Mouse (Mus musculus): Measurements from ENCODE around the gene Unkl. TPM values are rescaled to one million over a fixed set of nuclear protein-coding genes. Genes with fewer than 3 reads are reported as not detected.

The Unkl gene
- polyA plus RNA-seq, 1 experiment from 2014 or later, result 8.8 TPM

DNA sequence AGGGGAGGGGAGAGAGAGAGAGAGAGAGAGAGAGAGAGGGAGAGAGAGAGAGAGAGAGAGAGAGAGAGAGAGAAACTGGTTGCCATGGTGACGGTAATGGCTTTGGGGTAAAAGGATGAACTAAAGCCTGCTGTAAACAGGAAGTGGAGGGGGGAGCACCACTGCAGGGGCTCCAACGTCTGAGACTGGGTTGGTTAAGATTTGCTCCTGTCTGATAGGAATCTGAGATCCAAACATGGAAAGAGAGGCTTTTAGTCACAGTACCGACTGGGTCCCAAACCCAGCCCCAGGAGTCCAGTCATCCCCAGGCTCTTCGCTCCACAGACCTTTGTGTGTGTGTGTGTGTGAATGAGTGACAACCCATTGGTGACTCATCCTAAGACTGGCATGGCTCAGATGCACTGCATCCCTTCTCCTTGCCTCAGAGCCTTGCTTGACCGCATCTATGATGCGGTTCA lies 69.6 kb downstream of the Unkl start:
- 45% methylated on average over 6 of the region's 6 CpGs for WGBS (ENCODE audit: insufficient replicate concordance)
- H3K27ac ChIP-seq (replicated peaks), result no peak overlapping the region
- no peak overlapping the region for H3K9ac ChIP-seq
- H3K4me3 ChIP-seq (replicated peaks), result no peak overlapping the region
- H3K4me1 ChIP-seq (replicated peaks), result peaks cover 11% of the 10 kb centered on the region
- ATAC-seq (ENCODE audit: insufficient read depth), result no peak
- H3K27me3 ChIP-seq, result peaks cover 47% of the 10 kb centered on the region
- H3K4me2 ChIP-seq, result no peak overlapping the region
- H3K36me3 ChIP-seq (replicated peaks), result peaks cover 28% of the 10 kb centered on the region
- H3K9me3 ChIP-seq (replicated peaks), result no peaks in the 10 kb centered on the region

DNA sequence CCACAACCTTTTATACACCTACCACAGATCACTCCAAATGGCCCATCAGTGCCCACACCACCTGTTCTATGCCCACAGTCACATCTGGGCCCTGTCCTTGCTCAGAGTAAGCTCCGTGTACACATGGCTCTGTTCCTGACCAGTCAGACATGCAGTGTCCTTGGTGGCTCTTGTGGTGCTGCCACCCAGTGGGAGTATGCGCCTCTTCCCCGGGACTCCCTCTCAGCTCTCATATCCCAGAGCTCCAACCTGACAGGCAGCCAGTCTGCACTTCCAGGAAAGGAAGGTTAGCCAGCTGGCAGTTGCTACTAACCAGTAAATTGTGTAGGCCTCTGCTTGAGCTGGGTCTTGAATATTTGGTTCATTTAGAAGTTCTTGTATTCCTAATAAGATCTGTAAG lies 76.3 kb downstream of the Unkl start:
- Histone ChIP-seq H3K9ac (no peak overlapping the region), H3K4me1 (replicated peaks) (peaks cover 3% of the 10 kb centered on the region; the same call in 1 of the 2 replicates), H3K36me3 (replicated peaks) (peaks cover 84% of the 10 kb centered on the region), H3K27me3 (no peaks in the 10 kb centered on the region), H3K27ac (replicated peaks) (no peak overlapping the region), H3K4me3 (replicated peaks) (no peak overlapping the region), H3K4me2 (no peak overlapping the region), H3K9me3 (replicated peaks) (no peaks in the 10 kb centered on the region)
- 66% methylated on average over 3 of the region's 3 CpGs for WGBS (ENCODE audit: insufficient replicate concordance)
- no peak for ATAC-seq (ENCODE audit: insufficient read depth)

DNA sequence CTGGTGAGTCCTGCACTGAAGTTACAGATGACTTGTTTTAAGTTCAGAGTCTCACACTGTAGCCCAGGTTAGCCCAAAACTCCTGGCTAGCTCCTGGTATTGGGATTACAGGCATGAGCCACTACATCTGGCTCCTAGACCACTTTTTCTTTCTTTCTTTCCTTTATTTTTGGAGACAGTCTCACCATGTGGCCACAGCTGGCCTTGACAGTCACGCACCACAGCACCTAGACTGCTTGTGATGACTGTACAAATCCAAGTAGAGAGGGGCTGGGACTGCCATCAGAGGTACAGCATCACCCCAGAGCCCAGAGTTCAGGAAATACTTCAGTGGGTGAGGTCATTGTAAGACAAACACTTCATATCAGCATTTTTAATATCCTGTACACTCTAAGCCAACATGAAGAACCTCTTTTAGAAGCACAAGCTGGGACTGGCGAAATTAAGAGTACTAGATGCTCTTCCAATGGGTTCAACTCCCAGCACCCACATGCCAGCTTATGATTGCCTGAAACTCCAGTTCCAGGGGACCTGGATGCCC lies 82.7 kb downstream of the Unkl start:
- Histone ChIP-seq H3K27ac (replicated peaks) (peak overlapping the region; percentile 97; the same call in 1 of the 2 replicates), H3K9me3 (replicated peaks) (no peaks in the 10 kb centered on the region), H3K36me3 (replicated peaks) (peaks cover 58% of the 10 kb centered on the region), H3K4me3 (replicated peaks) (0 out of 2 replicates have a peak overlapping the region, but pooled peaks have one; percentile 98), H3K4me2 (peak overlapping the region; percentile 85), H3K9ac (0 out of 2 replicates have a peak overlapping the region, but pooled peaks have one; percentile 99), H3K4me1 (replicated peaks) (peaks cover 47% of the 10 kb centered on the region), H3K27me3 (no peaks in the 10 kb centered on the region)
- no peak for ATAC-seq (ENCODE audit: insufficient read depth)
- 74% methylated on average over 2 of the region's 2 CpGs for WGBS (ENCODE audit: insufficient replicate concordance)

DNA sequence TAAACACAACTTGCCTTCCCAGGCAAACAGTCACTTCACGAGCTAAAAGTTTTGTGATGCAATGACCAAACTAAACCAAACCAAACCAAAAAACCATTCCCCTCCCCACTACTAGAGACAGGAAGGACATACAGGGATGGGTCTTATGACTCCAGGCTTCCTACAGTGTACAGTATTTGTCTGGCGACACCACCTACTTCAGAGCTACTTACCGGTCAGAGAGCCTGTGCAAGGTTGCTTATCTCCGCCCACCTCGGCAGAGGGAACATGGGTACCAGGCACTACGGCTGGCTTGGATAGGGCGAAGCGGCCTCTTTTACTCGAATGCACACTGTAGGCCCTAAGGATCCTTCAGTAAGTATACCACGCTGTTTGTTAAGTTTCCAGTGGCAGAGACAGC lies 84.1 kb downstream of the Unkl start:
- under 1% methylated on average over 10 of the region's 10 CpGs for WGBS (ENCODE audit: insufficient replicate concordance)
- ATAC-seq (ENCODE audit: insufficient read depth), result peak; percentile 13; the same call in 1 of the 2 replicates
- H3K9me3 ChIP-seq (replicated peaks), result no peaks in the 10 kb centered on the region

DNA sequence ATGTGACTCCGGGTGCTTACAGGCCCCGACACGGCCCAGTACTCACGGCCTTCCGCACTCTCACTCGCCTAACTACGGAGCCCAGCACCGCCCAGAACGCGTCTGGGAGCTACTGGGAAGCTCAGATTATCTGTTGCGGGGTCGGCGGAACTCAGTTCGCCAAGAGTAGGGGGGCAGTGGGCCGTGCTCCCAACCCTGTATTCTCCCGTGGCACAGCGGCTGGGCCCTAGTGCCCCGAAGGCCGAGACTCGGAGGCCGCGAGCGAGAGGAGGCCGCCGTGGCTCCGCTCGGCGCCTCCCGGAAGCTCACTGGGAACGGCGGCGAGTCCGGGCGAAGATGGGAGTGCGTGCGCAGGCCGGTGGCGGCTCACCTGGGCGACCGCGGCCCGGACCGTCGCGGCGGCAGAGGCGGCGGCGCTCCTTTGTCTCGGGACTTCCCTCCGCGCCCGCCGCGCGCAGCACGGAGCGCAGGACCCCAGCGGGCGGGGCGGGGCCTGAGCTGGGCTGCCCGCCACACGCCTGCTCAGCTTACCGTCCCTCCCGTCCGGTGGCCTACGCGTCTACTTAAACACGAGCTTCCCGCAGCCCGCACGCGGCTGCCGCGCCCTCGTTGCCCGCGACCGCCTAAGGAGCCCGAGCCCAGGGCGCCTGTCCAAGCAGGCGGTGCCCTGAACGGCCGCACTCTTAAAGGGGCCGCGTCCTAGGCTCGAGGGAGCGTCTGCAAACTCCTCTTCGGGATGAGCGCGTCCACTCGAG lies 84.9 kb downstream of the Unkl start:
- WGBS (ENCODE audit: insufficient replicate concordance), result under 1% methylated on average over 92 of the region's 92 CpGs
- ATAC-seq (ENCODE audit: insufficient read depth), result peak; percentile 87
- H3K9ac ChIP-seq, result peak overlapping the region; percentile 99
- peaks cover 35% of the 10 kb centered on the region for H3K36me3 ChIP-seq (replicated peaks)
- H3K4me1 ChIP-seq (replicated peaks), result peaks cover 47% of the 10 kb centered on the region
- H3K9me3 ChIP-seq (replicated peaks), result no peaks in the 10 kb centered on the region
- H3K4me3 ChIP-seq (replicated peaks), result peak overlapping the region; percentile 98
- H3K27ac ChIP-seq (replicated peaks), result peak overlapping the region; percentile 97
- H3K4me2 ChIP-seq, result peak overlapping the region; percentile 85
- H3K27me3 ChIP-seq, result peaks cover 5% of the 10 kb centered on the region

More for the DNA sequence above, 84.1 kb downstream of the Unkl start:
- peak overlapping the region; percentile 98 for H3K4me3 ChIP-seq (replicated peaks)
- peaks cover 47% of the 10 kb centered on the region for H3K4me1 ChIP-seq (replicated peaks)
- H3K27me3 ChIP-seq, result no peaks in the 10 kb centered on the region; the same call in 1 of the 2 replicates
- peak overlapping the region; percentile 85 for H3K4me2 ChIP-seq
- peak overlapping the region; percentile 99 for H3K9ac ChIP-seq
- H3K27ac ChIP-seq (replicated peaks), result peak overlapping the region; percentile 97
- peaks cover 43% of the 10 kb centered on the region for H3K36me3 ChIP-seq (replicated peaks)

DNA sequence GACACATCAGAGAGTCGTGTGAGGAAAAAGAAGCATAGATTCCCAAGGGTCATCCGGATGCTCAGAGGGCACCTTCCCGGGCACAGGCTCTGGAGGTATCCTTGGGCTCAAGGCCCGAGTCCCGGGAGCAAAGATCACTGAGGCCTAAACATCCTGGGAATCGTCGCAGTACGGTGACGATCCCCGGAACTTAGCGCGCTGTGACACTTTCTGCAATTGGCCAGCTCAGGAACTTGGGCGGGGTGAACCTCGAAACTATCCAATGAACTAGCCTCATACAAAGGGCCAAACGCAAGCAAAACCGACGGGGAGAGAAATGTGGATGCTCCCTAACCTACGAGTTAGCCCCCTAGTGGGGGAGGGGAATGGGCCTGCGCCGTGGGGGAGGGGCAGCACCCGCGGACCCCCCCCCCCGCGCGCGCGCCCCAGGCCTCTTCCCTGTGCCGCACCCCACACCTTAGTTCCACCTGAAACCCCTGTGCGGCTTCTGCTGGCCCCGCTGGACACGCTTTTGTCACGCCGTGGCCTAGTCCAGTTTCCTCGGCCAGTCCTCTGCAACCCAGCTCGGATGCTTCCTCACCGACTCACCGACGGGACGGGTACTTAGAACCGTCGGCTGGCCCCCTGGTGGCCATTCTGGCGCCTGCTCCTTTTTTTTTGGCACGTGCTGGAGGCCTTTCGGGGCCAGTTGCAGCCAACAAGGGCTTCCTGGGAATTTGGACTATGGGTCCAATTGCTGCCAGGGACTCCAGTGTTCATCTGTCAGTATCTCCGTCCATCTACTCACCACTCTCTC lies 85.7 kb downstream of the Unkl start:
- peak overlapping the region; percentile 97 for H3K27ac ChIP-seq (replicated peaks)
- no peaks in the 10 kb centered on the region for H3K9me3 ChIP-seq (replicated peaks)
- H3K9ac ChIP-seq, result peak overlapping the region; percentile 99
- H3K27me3 ChIP-seq, result peaks cover 11% of the 10 kb centered on the region
- WGBS (ENCODE audit: insufficient replicate concordance), result under 1% methylated on average over 44 of the region's 45 CpGs
- H3K4me2 ChIP-seq, result peak overlapping the region; percentile 85
- H3K36me3 ChIP-seq (replicated peaks), result peaks cover 28% of the 10 kb centered on the region
- peaks cover 47% of the 10 kb centered on the region for H3K4me1 ChIP-seq (replicated peaks)
- peak overlapping the region; percentile 98 for H3K4me3 ChIP-seq (replicated peaks)
- ATAC-seq (ENCODE audit: insufficient read depth), result peak; percentile 79

DNA sequence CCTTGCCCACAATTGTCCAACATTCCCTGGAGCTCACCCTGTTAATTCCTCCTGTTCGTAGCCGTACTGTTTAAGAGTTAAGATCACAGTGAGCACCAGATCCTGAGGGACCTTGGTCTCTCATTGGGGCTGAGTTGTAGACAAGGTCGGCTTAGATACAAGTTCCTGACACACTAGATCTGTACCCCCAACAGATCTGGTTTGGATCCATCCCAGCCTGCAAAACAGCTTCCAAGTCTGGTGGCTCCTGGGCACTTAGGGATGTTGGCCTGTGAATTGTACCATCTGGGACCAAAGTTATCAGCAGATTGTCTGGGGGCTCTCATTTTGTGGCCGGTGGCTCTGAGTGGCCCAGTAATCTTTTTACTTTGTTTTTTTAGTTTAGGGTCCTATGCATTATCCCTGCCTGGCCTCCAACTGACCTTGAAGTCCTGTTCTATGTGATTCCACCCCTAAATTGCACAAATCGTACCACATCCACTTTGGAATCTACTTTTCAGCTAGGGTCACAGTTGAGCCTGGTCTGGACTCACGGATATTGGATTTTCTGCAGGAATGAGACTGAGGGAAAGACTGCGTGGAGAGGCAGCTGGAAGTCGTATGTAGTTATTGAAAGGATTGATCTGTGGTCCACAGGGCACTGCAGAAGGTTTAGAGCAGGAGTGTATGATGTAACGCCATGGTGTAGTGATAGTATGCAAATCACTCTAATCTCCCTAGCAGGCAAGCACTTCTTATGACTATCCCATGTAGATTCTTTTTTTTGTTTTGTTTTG lies 86.6 kb downstream of the Unkl start, which contains the start of gene Ube2i:
TSS of gene Ube2i (minus strand) at position 52 of the 776 bp plus-strand sequence.
- Histone ChIP-seq H3K9ac (peak within 1 kb of the TSS; percentile 99), H3K27me3 (peaks cover 16% of the 10 kb centered on the region), H3K27ac (replicated peaks) (peak within 1 kb of the TSS; percentile 97), H3K9me3 (replicated peaks) (no peaks in the 10 kb centered on the region), H3K4me3 (replicated peaks) (peak within 1 kb of the TSS; percentile 98), H3K4me2 (peak within 1 kb of the TSS; percentile 85), H3K4me1 (replicated peaks) (peaks cover 41% of the 10 kb centered on the region), H3K36me3 (replicated peaks) (peaks cover 19% of the 10 kb centered on the region)
- WGBS (ENCODE audit: insufficient replicate concordance), result 65% methylated on average over 9 of the region's 9 CpGs
- no peak for ATAC-seq (ENCODE audit: insufficient read depth)

DNA sequence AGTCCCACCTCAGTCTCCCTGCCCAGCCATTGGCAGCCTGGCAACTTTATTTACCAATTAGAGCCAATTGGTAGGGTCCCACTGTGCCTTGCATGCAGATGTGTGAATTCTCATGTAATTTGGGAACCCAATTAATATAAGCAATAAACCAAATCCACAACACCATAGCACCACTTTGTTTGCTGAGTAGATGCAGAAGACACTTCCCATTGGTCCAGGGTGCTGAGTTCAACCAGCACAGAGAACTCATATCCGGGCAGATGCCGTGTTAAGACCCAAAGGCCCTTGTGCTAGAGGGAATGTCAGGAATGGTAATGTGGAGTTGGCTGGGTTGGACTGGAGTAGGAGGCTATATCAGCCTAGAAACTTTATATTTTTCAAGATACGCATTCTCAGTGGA lies 87.6 kb downstream of the Unkl start:
- 84% methylated on average over 3 of the region's 3 CpGs for WGBS (ENCODE audit: insufficient replicate concordance)
- Histone ChIP-seq H3K4me3 (replicated peaks) (no peak overlapping the region), H3K27ac (replicated peaks) (no peak overlapping the region), H3K4me1 (replicated peaks) (peaks cover 30% of the 10 kb centered on the region), H3K36me3 (replicated peaks) (peaks cover 8% of the 10 kb centered on the region), H3K4me2 (no peak overlapping the region), H3K9ac (no peak overlapping the region), H3K27me3 (peaks cover 17% of the 10 kb centered on the region), H3K9me3 (replicated peaks) (no peaks in the 10 kb centered on the region)
- no peak for ATAC-seq (ENCODE audit: insufficient read depth)

DNA sequence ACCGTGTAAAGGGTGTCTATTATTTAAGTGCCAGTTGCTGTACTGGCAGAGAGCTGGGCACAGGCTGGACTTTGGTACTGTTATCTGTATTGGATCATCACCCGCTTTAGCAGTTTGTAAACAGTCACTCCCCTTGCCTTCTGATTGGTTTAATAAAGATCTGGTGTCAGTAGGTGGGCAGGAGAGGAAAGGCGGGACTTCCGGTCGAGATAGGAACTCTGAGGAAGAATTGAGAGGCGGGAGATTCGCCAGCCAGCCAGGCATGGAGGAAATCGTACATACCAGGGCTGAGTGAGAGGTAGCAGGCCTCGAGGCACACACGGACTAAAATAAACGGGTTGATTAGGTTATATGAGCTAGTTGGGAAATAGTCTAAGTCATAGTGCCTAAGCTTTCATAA lies 93.9 kb downstream of the Unkl start:
- no peak overlapping the region for H3K9ac ChIP-seq
- peak overlapping the region; percentile 6 for H3K4me3 ChIP-seq (replicated peaks)
- 24% methylated on average over 11 of the region's 11 CpGs for WGBS (ENCODE audit: insufficient replicate concordance)
- peaks cover 17% of the 10 kb centered on the region for H3K27me3 ChIP-seq
- H3K9me3 ChIP-seq (replicated peaks), result no peaks in the 10 kb centered on the region
- peak; percentile 84 for ATAC-seq (ENCODE audit: insufficient read depth)
- peaks cover 11% of the 10 kb centered on the region for H3K4me1 ChIP-seq (replicated peaks)
- H3K27ac ChIP-seq (replicated peaks), result 0 out of 2 replicates have a peak overlapping the region, but pooled peaks have one; percentile 29
- H3K4me2 ChIP-seq, result peak overlapping the region; percentile 49
- no peaks in the 10 kb centered on the region for H3K36me3 ChIP-seq (replicated peaks)

Measured in liver, embryonic 15.5 days (tissue).